Mouse (Mus musculus): ENCODE measurements around the gene Tubal3. TPM values are rescaled to one million over a fixed set of nuclear protein-coding genes. Genes with fewer than 3 reads are reported as not detected.
"Not testable (repeated sequence)": the region's sequence is repeated elsewhere in the genome, so short reads cannot be mapped to it uniquely, and the experiment has no call there.

The Tubal3 gene
- polyA plus RNA-seq, 1 experiment from 2014 or later: not detected

- peak overlapping the region; percentile 89 for H3K27ac ChIP-seq (replicated peaks)
- under 1% methylated on average over 35 of the region's 35 CpGs for WGBS
- H3K4me2 ChIP-seq: peak overlapping the region; percentile 77
- H3K27me3 ChIP-seq (replicated peaks): no peaks in the 10 kb centered on the region
- H3K4me3 ChIP-seq: peak overlapping the region; percentile 79
- H3K9me3 ChIP-seq: no peaks in the 10 kb centered on the region
- peak; percentile 99 for ATAC-seq (ENCODE audit: extremely low read depth, insufficient number of reproducible peaks, low FRiP score, low TSS enrichment)
- H3K36me3 ChIP-seq: peaks cover 10% of the 10 kb centered on the region
- H3K4me1 ChIP-seq: peaks cover 33% of the 10 kb centered on the region
- H3K9ac ChIP-seq: peak overlapping the region; percentile 89
These were observed 24.8 kb upstream of the Tubal3 start for GRCm38 (mm10) chr13:3893126-3893734.

- peaks cover 28% of the 10 kb centered on the region for H3K4me1 ChIP-seq
- H3K9me3 ChIP-seq: no peaks in the 10 kb centered on the region
- H3K4me3 ChIP-seq: no peak overlapping the region
- 72% methylated on average over 8 of the region's 8 CpGs for WGBS
- H3K36me3 ChIP-seq: 0 out of 2 replicates have a peak, but pooled peaks cover 6% of the 10 kb centered on the region
- H3K27me3 ChIP-seq (replicated peaks): no peaks in the 10 kb centered on the region
- no peak for ATAC-seq (ENCODE audit: extremely low read depth, insufficient number of reproducible peaks, low FRiP score, low TSS enrichment)
- H3K9ac ChIP-seq: no peak overlapping the region
- no peak overlapping the region for H3K4me2 ChIP-seq
- no peak overlapping the region for H3K27ac ChIP-seq (replicated peaks)
These were observed 23.5 kb upstream of the Tubal3 start for GRCm38 (mm10) chr13:3894549-3894948.

GRCm38 (mm10) chr13:3895397-3895980 lies 22.6 kb upstream of the Tubal3 start:
- Histone ChIP-seq H3K36me3 (0 out of 2 replicates have a peak, but pooled peaks cover 8% of the 10 kb centered on the region), H3K9ac (no peak overlapping the region), H3K4me3 (no peak overlapping the region), H3K9me3 (no peaks in the 10 kb centered on the region), H3K4me1 (peaks cover 21% of the 10 kb centered on the region), H3K4me2 (no peak overlapping the region), H3K27me3 (replicated peaks) (no peaks in the 10 kb centered on the region), H3K27ac (replicated peaks) (no peak overlapping the region)
- WGBS: 71% methylated on average over 8 of the region's 8 CpGs
- no peak for ATAC-seq (ENCODE audit: extremely low read depth, insufficient number of reproducible peaks, low FRiP score, low TSS enrichment)

- WGBS: 82% methylated on average over 6 of the region's 6 CpGs
- no peak for ATAC-seq (ENCODE audit: extremely low read depth, insufficient number of reproducible peaks, low FRiP score, low TSS enrichment)
These were observed 22.0 kb upstream of the Tubal3 start for GRCm38 (mm10) chr13:3896032-3896431.

GRCm38 (mm10) chr13:3896913-3897312 lies 21.2 kb upstream of the Tubal3 start:
- H3K27me3 ChIP-seq (replicated peaks): no peaks in the 10 kb centered on the region
- H3K4me1 ChIP-seq: peaks cover 14% of the 10 kb centered on the region
- H3K9me3 ChIP-seq: no peaks in the 10 kb centered on the region
- ATAC-seq (ENCODE audit: extremely low read depth, insufficient number of reproducible peaks, low FRiP score, low TSS enrichment): no peak
- no peak overlapping the region for H3K9ac ChIP-seq
- no peak overlapping the region for H3K27ac ChIP-seq (replicated peaks)
- H3K4me3 ChIP-seq: no peak overlapping the region
- H3K4me2 ChIP-seq: no peak overlapping the region
- WGBS: 34% methylated on average over 5 of the region's 5 CpGs
- 0 out of 2 replicates have a peak, but pooled peaks cover 9% of the 10 kb centered on the region for H3K36me3 ChIP-seq

More at GRCm38 (mm10) chr13:3896032-3896431, 22.0 kb upstream of the Tubal3 start:
- no peak overlapping the region for H3K4me3 ChIP-seq
- no peak overlapping the region for H3K9ac ChIP-seq
- peaks cover 21% of the 10 kb centered on the region for H3K4me1 ChIP-seq
- H3K27ac ChIP-seq (replicated peaks): no peak overlapping the region
- no peaks in the 10 kb centered on the region for H3K9me3 ChIP-seq
- no peak overlapping the region for H3K4me2 ChIP-seq
- H3K27me3 ChIP-seq (replicated peaks): no peaks in the 10 kb centered on the region
- 0 out of 2 replicates have a peak, but pooled peaks cover 9% of the 10 kb centered on the region for H3K36me3 ChIP-seq

GRCm38 (mm10) chr13:3898202-3898601 lies 19.9 kb upstream of the Tubal3 start:
- H3K27ac ChIP-seq (replicated peaks): not testable (repeated sequence)

GRCm38 (mm10) chr13:3899301-3899700 lies 18.8 kb upstream of the Tubal3 start:
- Histone ChIP-seq H3K27me3 (replicated peaks) (no peaks in the 10 kb centered on the region), H3K36me3 (peaks cover 16% of the 10 kb centered on the region), H3K4me3 (no peak overlapping the region), H3K4me1 (peaks cover 1% of the 10 kb centered on the region; the same call in 1 of the 2 replicates), H3K9me3 (no peaks in the 10 kb centered on the region), H3K27ac (replicated peaks) (no peak overlapping the region), H3K9ac (no peak overlapping the region), H3K4me2 (no peak overlapping the region)
- no peak for ATAC-seq (ENCODE audit: extremely low read depth, insufficient number of reproducible peaks, low FRiP score, low TSS enrichment)
- WGBS: 85% methylated on average over 9 of the region's 9 CpGs

More at GRCm38 (mm10) chr13:3898202-3898601, 19.9 kb upstream of the Tubal3 start:
- ATAC-seq (ENCODE audit: extremely low read depth, insufficient number of reproducible peaks, low FRiP score, low TSS enrichment); H3K4me1 ChIP-seq; H3K4me2 ChIP-seq; H3K4me3 ChIP-seq; H3K27me3 ChIP-seq (replicated peaks); H3K9me3 ChIP-seq; H3K9ac ChIP-seq: not testable (repeated sequence)
- WGBS: 88% methylated on average over 5 of the region's 5 CpGs
- H3K36me3 ChIP-seq: peaks cover 13% of the 10 kb centered on the region

GRCm38 (mm10) chr13:3907151-3907696 lies 10.8 kb upstream of the Tubal3 start:
- Histone ChIP-seq H3K4me3 (no peak overlapping the region), H3K9me3 (no peaks in the 10 kb centered on the region), H3K27ac (replicated peaks) (no peak overlapping the region), H3K36me3 (peaks cover 38% of the 10 kb centered on the region), H3K9ac (no peak overlapping the region), H3K27me3 (replicated peaks) (no peaks in the 10 kb centered on the region), H3K4me2 (no peak overlapping the region), H3K4me1 (peaks cover 15% of the 10 kb centered on the region)
- no peak for ATAC-seq (ENCODE audit: extremely low read depth, insufficient number of reproducible peaks, low FRiP score, low TSS enrichment)
- WGBS: 58% methylated on average over 6 of the region's 6 CpGs

- no peak overlapping the region for H3K9ac ChIP-seq
- H3K36me3 ChIP-seq: peaks cover 40% of the 10 kb centered on the region
- peak overlapping the region; percentile 25; the same call in 1 of the 2 replicates for H3K27ac ChIP-seq (replicated peaks)
- no peaks in the 10 kb centered on the region for H3K9me3 ChIP-seq
- no peak overlapping the region for H3K4me2 ChIP-seq
- 54% methylated on average over 4 of the region's 4 CpGs for WGBS
- ATAC-seq (ENCODE audit: extremely low read depth, insufficient number of reproducible peaks, low FRiP score, low TSS enrichment): no peak
- H3K4me1 ChIP-seq: peaks cover 15% of the 10 kb centered on the region
- no peak overlapping the region for H3K4me3 ChIP-seq
- no peaks in the 10 kb centered on the region for H3K27me3 ChIP-seq (replicated peaks)
These were observed 9.8 kb upstream of the Tubal3 start for GRCm38 (mm10) chr13:3908262-3908661.

- 90% methylated on average over 5 of the region's 5 CpGs for WGBS
- Histone ChIP-seq H3K4me3 (no peak overlapping the region), H3K9ac (no peak overlapping the region)
These were observed 7.7 kb upstream of the Tubal3 start for GRCm38 (mm10) chr13:3910356-3910755.

GRCm38 (mm10) chr13:3913504-3913903 lies 4.6 kb upstream of the Tubal3 start:
- ATAC-seq (ENCODE audit: extremely low read depth, insufficient number of reproducible peaks, low FRiP score, low TSS enrichment): no peak
- Histone ChIP-seq H3K4me3 (no peak overlapping the region), H3K9ac (no peak overlapping the region)

More at GRCm38 (mm10) chr13:3910356-3910755, 7.7 kb upstream of the Tubal3 start:
- Histone ChIP-seq H3K27ac (replicated peaks) (no peak overlapping the region), H3K4me1 (peaks cover 20% of the 10 kb centered on the region), H3K9me3 (no peaks in the 10 kb centered on the region), H3K4me2 (no peak overlapping the region), H3K27me3 (replicated peaks) (no peaks in the 10 kb centered on the region), H3K36me3 (peaks cover 42% of the 10 kb centered on the region)
- ATAC-seq (ENCODE audit: extremely low read depth, insufficient number of reproducible peaks, low FRiP score, low TSS enrichment): no peak

More at GRCm38 (mm10) chr13:3913504-3913903, 4.6 kb upstream of the Tubal3 start:
- Histone ChIP-seq H3K4me2 (no peak overlapping the region), H3K9me3 (no peaks in the 10 kb centered on the region), H3K27me3 (replicated peaks) (no peaks in the 10 kb centered on the region), H3K4me1 (peaks cover 21% of the 10 kb centered on the region), H3K27ac (replicated peaks) (no peak overlapping the region), H3K36me3 (peaks cover 43% of the 10 kb centered on the region)
- 21% methylated on average over 4 of the region's 4 CpGs for WGBS

Measured in heart, embryonic 13.5 days (tissue).